Mouse (Mus musculus): ENCODE results near the gene Mlxipl. TPM values are rescaled to one million over a fixed set of nuclear protein-coding genes. Genes with fewer than 3 reads are reported as not detected.

Gene Mlxipl
- polyA plus RNA-seq, 1 experiment from 2014 or later, result 1.6 TPM

- peaks cover 54% of the 10 kb centered on the region for H3K36me3 ChIP-seq
- no peaks in the 10 kb centered on the region for H3K27me3 ChIP-seq
- H3K9me3 ChIP-seq, result no peaks in the 10 kb centered on the region
- H3K27ac ChIP-seq (replicated peaks), result no peak overlapping the region
- over 99% methylated on average over 4 of the region's 4 CpGs for WGBS
- H3K9ac ChIP-seq, result no peak overlapping the region
- no peak overlapping the region for H3K4me3 ChIP-seq
- H3K4me2 ChIP-seq, result no peak overlapping the region
- H3K4me1 ChIP-seq (replicated peaks), result no peaks in the 10 kb centered on the region
- no peak for ATAC-seq (ENCODE audit: low FRiP score, low read depth)
Measured at GRCm38 (mm10) chr5:135156496-135156895, 66.8 kb downstream of the Mlxipl start.

- Histone ChIP-seq H3K4me3 (no peak overlapping the region), H3K27me3 (no peaks in the 10 kb centered on the region), H3K9me3 (no peaks in the 10 kb centered on the region), H3K9ac (no peak overlapping the region), H3K4me2 (no peak overlapping the region), H3K36me3 (peaks cover 47% of the 10 kb centered on the region), H3K4me1 (replicated peaks) (no peaks in the 10 kb centered on the region), H3K27ac (replicated peaks) (no peak overlapping the region)
- 84% methylated on average over 4 of the region's 4 CpGs for WGBS
- no peak for ATAC-seq (ENCODE audit: low FRiP score, low read depth)
Measured at GRCm38 (mm10) chr5:135161221-135161620, 71.5 kb downstream of the Mlxipl start.

GRCm38 (mm10) chr5:135161650-135162049 is 72.0 kb downstream of the Mlxipl start:
- Histone ChIP-seq H3K36me3 (peaks cover 42% of the 10 kb centered on the region), H3K4me3 (no peak overlapping the region), H3K27me3 (no peaks in the 10 kb centered on the region), H3K4me1 (replicated peaks) (no peaks in the 10 kb centered on the region), H3K9me3 (no peaks in the 10 kb centered on the region), H3K4me2 (no peak overlapping the region), H3K9ac (no peak overlapping the region), H3K27ac (replicated peaks) (no peak overlapping the region)
- ATAC-seq (ENCODE audit: low FRiP score, low read depth), result no peak
- WGBS, result 76% methylated on average over 7 of the region's 7 CpGs

- no peak overlapping the region for H3K9ac ChIP-seq
- H3K27ac ChIP-seq (replicated peaks), result no peak overlapping the region
- 97% methylated on average over 8 of the region's 8 CpGs for WGBS
- peaks cover 36% of the 10 kb centered on the region for H3K36me3 ChIP-seq
- no peak overlapping the region for H3K4me3 ChIP-seq
- no peak overlapping the region for H3K4me2 ChIP-seq
- H3K4me1 ChIP-seq (replicated peaks), result no peaks in the 10 kb centered on the region
- ATAC-seq (ENCODE audit: low FRiP score, low read depth), result no peak
- H3K27me3 ChIP-seq, result no peaks in the 10 kb centered on the region
- no peaks in the 10 kb centered on the region for H3K9me3 ChIP-seq
Measured at GRCm38 (mm10) chr5:135162361-135162760, 72.7 kb downstream of the Mlxipl start.

- Histone ChIP-seq H3K9me3 (no peaks in the 10 kb centered on the region), H3K27me3 (no peaks in the 10 kb centered on the region), H3K4me3 (no peak overlapping the region), H3K9ac (no peak overlapping the region), H3K36me3 (peaks cover 34% of the 10 kb centered on the region), H3K4me2 (no peak overlapping the region), H3K27ac (replicated peaks) (no peak overlapping the region), H3K4me1 (replicated peaks) (no peaks in the 10 kb centered on the region; the same call in 1 of the 2 replicates)
- ATAC-seq (ENCODE audit: low FRiP score, low read depth), result no peak
- 92% methylated on average over 6 of the region's 6 CpGs for WGBS
Measured at GRCm38 (mm10) chr5:135162821-135163220, 73.1 kb downstream of the Mlxipl start.

- peaks cover 9% of the 10 kb centered on the region for H3K36me3 ChIP-seq
- no peak overlapping the region for H3K4me2 ChIP-seq
- no peak overlapping the region for H3K9ac ChIP-seq
- H3K27me3 ChIP-seq, result no peaks in the 10 kb centered on the region
- no peak overlapping the region for H3K4me3 ChIP-seq
- H3K4me1 ChIP-seq (replicated peaks), result peaks cover 10% of the 10 kb centered on the region
- H3K27ac ChIP-seq (replicated peaks), result no peak overlapping the region
- WGBS, result 91% methylated on average over 4 of the region's 4 CpGs
- no peak for ATAC-seq (ENCODE audit: low FRiP score, low read depth)
- no peaks in the 10 kb centered on the region for H3K9me3 ChIP-seq
Measured at GRCm38 (mm10) chr5:135166909-135167308, 77.2 kb downstream of the Mlxipl start.

- Histone ChIP-seq H3K4me2 (peak overlapping the region; percentile 90; the same call in 1 of the 2 replicates), H3K4me1 (replicated peaks) (peaks cover 10% of the 10 kb centered on the region), H3K27me3 (no peaks in the 10 kb centered on the region), H3K36me3 (peaks cover 11% of the 10 kb centered on the region), H3K27ac (replicated peaks) (peak overlapping the region; percentile 100), H3K9me3 (no peaks in the 10 kb centered on the region), H3K4me3 (peak overlapping the region; percentile 77; the same call in 1 of the 2 replicates), H3K9ac (no peak overlapping the region)
- ATAC-seq (ENCODE audit: low FRiP score, low read depth), result no peak
- whole genome bisulfite sequencing, result 94% methylated on average over 4 of the region's 4 CpGs
Measured at GRCm38 (mm10) chr5:135167469-135167868, 77.8 kb downstream of the Mlxipl start.

GRCm38 (mm10) chr5:135168063-135169062 is 78.7 kb downstream of the Mlxipl start, which contains the start of gene Bcl7b:
Gene Bcl7b (plus strand): TSS chr5:135168283.
- Histone ChIP-seq H3K4me2 (peak within 1 kb of the TSS; percentile 90), H3K9ac (peak within 1 kb of the TSS; percentile 92), H3K36me3 (peaks cover 16% of the 10 kb centered on the region), H3K9me3 (no peaks in the 10 kb centered on the region), H3K4me1 (replicated peaks) (peaks cover 10% of the 10 kb centered on the region), H3K27me3 (no peaks in the 10 kb centered on the region), H3K27ac (replicated peaks) (peak within 1 kb of the TSS; percentile 100), H3K4me3 (peak within 1 kb of the TSS; percentile 77)
- peak; percentile 98 for ATAC-seq (ENCODE audit: low FRiP score, low read depth)
- 2% methylated on average over 66 of the region's 95 CpGs for WGBS

- peak overlapping the region; percentile 92 for H3K9ac ChIP-seq
- H3K4me2 ChIP-seq, result peak overlapping the region; percentile 90
- peaks cover 10% of the 10 kb centered on the region for H3K4me1 ChIP-seq (replicated peaks)
- no peaks in the 10 kb centered on the region for H3K9me3 ChIP-seq
- H3K27ac ChIP-seq (replicated peaks), result peak overlapping the region; percentile 100; the same call in 1 of the 2 replicates
- peaks cover 21% of the 10 kb centered on the region for H3K36me3 ChIP-seq
- WGBS, result 92% methylated on average over 5 of the region's 5 CpGs
- ATAC-seq (ENCODE audit: low FRiP score, low read depth), result no peak
- no peaks in the 10 kb centered on the region for H3K27me3 ChIP-seq
- peak overlapping the region; percentile 77 for H3K4me3 ChIP-seq
Measured at GRCm38 (mm10) chr5:135169479-135169878, 79.8 kb downstream of the Mlxipl start.

GRCm38 (mm10) chr5:135171688-135172220 is 82.1 kb downstream of the Mlxipl start:
- no peak for ATAC-seq (ENCODE audit: low FRiP score, low read depth)

GRCm38 (mm10) chr5:135172986-135173385 is 83.3 kb downstream of the Mlxipl start:
- Histone ChIP-seq H3K27ac (replicated peaks) (no peak overlapping the region), H3K9ac (no peak overlapping the region), H3K9me3 (no peaks in the 10 kb centered on the region), H3K4me1 (replicated peaks) (peaks cover 10% of the 10 kb centered on the region), H3K4me3 (no peak overlapping the region), H3K36me3 (peaks cover 41% of the 10 kb centered on the region), H3K27me3 (no peaks in the 10 kb centered on the region), H3K4me2 (no peak overlapping the region)
- ATAC-seq (ENCODE audit: low FRiP score, low read depth), result no peak
- WGBS, result 94% methylated on average over 5 of the region's 5 CpGs

More at GRCm38 (mm10) chr5:135171688-135172220, 82.1 kb downstream of the Mlxipl start:
- Histone ChIP-seq H3K9ac (no peak overlapping the region), H3K36me3 (peaks cover 30% of the 10 kb centered on the region), H3K27ac (replicated peaks) (no peak overlapping the region), H3K4me1 (replicated peaks) (peaks cover 10% of the 10 kb centered on the region), H3K4me3 (no peak overlapping the region), H3K4me2 (no peak overlapping the region), H3K27me3 (no peaks in the 10 kb centered on the region), H3K9me3 (no peaks in the 10 kb centered on the region)
- WGBS, result 95% methylated on average over 6 of the region's 6 CpGs

GRCm38 (mm10) chr5:135175086-135175485 is 85.4 kb downstream of the Mlxipl start:
- Histone ChIP-seq H3K9me3 (no peaks in the 10 kb centered on the region), H3K4me3 (no peak overlapping the region), H3K36me3 (peaks cover 59% of the 10 kb centered on the region), H3K9ac (no peak overlapping the region), H3K4me2 (no peak overlapping the region), H3K4me1 (replicated peaks) (no peaks in the 10 kb centered on the region; the same call in 1 of the 2 replicates), H3K27me3 (no peaks in the 10 kb centered on the region), H3K27ac (replicated peaks) (no peak overlapping the region)
- no peak for ATAC-seq (ENCODE audit: low FRiP score, low read depth)

All from hindbrain, embryonic 15.5 days (tissue).